Mouse (Mus musculus) cerebellum, adult 2 months (tissue): ENCODE results near the gene Fcf1.

Source experiments
- CTCF ChIP-seq: fragments of 200-500 bp; IDR thresholded peaks from 2 replicates; pipeline ENCODE4 v1.5.1; 2011; ENCODE audit warnings: low read depth, mild to moderate bottlenecking, control low read depth, low read length, moderate library complexity, borderline replicate concordance; ENCODE audit not compliant: insufficient read depth
- POLR2A ChIP-seq: fragments of 200-500 bp; IDR thresholded peaks from 2 replicates; pipeline ENCODE4 v1.6.1; 2011; ENCODE audit warnings: low read length, control low read depth, borderline replicate concordance; ENCODE audit not compliant: insufficient read depth

GRCm38 (mm10) chr12:84941717-84942116 is 29.0 kb upstream of the Fcf1 start:
- TF ChIP-seq POLR2A, result no peak
- TF ChIP-seq CTCF, result no peak
